Mouse (Mus musculus) embryo, embryonic 11 days (tissue): ENCODE measurements at regions not wholly inside any gene's neighbourhood (a gene's known extent, or its start where the extent isn't known, plus 50 kb on each side); places are given as distances from the start of the nearest gene placed in this dataset.

Experiments
- DNase-seq: peaks from one replicate; pipeline ENCODE4 v3.0.0-alpha.2; 2015

GRCm38 (mm10) chr6:32739162-32739745 lies 151.3 kb upstream of the Plxna4 start:
- no peak for DNase-seq

DNA sequence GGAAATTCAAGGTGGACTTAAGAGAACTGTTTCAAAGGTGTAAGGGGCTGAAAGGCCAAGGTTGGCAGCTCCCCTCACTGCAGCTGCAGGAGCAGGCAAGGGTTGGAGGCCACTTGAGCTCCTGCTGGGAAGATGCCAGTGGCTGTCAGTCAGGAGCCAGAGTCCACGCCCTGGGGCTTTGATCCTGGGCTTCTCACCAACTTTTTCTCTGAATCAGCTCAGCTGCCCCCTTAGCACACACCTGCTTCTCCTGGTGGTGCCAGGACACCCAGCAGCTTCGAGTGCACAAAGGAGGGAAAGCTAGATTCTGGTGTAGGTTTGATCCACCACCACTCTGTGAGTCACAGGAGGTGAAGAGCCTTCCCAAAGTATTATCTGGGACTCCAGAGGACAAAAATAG lies 140.7 kb upstream of the Plxna4 start:
- no peak for DNase-seq

DNA sequence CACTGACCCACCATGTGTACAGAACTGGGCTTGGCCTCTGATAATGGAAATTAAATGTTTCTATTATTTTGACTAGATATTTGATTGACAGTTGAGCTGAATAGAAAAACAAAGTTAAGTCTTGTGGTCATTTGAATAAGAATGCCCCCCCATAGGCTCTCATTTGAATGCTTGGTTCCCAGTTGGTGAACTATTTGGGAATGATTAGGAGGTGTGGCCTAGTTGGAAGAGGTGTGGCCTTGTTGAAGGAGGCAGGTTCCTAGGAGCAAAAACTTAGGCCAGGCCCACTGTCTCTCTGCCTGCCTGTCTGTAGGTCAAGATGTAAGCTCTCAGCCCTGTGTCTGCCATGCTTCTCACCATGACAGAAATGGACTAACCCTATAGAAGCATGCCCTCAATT lies 138.6 kb upstream of the Plxna4 start:
- no peak for DNase-seq

DNA sequence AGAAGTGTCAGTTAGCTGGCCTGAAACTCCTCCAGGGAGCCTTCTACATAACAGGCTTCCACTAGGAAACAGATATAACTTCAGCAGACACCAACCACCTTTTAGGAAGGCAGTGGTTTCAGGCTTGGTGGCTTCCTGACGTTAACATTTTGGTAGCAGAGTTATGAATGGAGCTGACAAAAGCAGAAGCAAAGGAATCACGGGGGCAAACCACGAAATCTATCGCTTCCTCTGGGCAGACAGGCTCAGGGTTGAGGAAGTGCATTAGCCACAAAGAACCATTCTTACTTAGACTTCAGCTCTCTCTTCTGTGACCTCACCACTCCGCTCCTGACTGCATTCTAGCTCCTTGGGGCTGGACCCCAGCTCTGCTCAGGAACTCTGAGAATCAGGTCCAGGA lies 129.9 kb upstream of the Plxna4 start:
- no peak for DNase-seq

DNA sequence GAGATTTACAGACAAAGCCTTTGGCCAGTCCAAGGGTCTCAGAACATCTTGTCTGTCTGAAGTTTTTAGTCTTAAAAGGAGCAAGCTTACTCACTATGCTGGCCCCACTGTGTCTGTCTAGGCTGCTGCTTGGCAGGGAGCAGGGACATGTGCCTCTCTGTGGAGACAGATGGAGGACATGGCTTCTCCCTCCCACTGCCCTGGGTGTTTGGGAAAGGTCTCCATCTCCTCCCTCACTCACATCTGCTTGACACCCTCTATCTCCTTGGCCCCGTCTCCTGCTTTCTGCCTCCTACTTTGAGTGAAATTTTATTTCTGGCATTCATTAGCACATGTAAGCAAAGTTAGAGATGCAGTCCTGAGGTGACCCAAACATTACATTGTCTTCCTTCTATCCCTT lies 127.1 kb upstream of the Plxna4 start:
- no peak for DNase-seq

- peak; percentile 89 for DNase-seq
These were observed 122.2 kb upstream of the Plxna4 start for GRCm38 (mm10) chr6:32710208-32710607.

GRCm38 (mm10) chr6:32709566-32709965 lies 121.6 kb upstream of the Plxna4 start:
- DNase-seq, result no peak

DNA sequence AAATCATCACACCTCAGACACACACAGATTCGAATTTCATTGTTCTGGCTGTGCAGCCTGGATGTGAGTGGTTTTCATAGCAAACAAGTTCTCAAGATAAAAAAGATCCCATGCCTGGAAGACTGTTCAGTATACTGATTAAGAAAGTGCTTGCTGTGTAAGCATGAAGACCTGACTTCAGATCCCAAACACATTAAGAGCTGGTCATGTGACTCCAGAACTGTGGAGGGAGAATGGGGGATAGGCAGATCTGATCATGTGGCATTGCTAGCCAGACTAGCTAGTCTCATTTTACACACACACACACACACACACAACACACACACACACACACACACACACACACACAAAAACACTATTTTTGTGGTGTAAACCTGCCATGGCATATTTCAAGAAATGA lies 119.4 kb upstream of the Plxna4 start:
- DNase-seq, result no peak

GRCm38 (mm10) chr6:32706376-32706775 lies 118.4 kb upstream of the Plxna4 start:
- DNase-seq, result peak; percentile 7

DNA sequence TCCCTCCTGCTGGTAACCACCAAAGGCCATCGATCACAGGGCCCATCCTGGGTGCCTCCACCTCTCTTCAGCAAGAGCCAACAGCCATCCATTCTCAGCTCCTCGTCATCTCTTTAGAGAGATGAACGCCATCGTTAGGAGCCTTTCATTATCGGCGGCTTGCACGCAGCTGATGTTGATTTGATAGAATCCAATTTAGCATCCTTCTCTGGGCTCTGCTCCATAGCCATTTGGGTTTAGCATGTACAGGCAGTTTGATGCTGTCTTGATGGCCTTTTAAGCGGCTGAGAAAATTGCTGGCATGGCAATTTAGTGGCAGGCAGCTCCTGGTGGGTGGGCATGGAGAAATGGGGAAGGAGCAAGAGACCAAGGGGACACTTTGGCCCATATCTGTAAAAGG lies 115.5 kb upstream of the Plxna4 start:
- DNase-seq, result no peak

DNA sequence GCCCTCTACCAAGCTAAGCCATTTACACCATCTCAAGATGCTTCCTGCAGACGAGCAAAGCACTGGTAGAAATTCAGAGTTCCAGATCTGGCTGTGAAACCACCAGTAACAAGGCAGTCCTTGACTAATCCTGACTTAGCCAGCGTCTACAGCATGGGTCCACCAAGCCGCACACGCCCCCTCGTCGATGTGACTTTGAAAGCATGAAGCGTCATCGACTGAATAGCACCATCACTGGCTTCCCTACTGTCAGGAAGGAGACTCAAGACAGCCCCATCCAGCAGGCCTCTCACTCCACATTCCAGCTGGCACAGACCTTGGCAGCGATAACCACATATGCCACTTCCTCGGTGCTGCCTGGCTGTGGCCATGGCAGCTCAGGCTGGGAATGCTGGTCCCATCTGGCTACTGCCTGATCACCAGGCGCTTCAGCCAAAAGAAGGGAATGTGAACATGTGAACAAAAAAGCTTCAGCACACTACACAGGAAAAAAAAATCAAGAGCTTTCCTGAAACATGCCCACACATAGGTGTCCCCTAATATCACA lies 114.3 kb upstream of the Plxna4 start:
- no peak for DNase-seq

- DNase-seq, result no peak
These were observed 111.8 kb upstream of the Plxna4 start for GRCm38 (mm10) chr6:32699811-32700210.

GRCm38 (mm10) chr6:32697771-32698270 lies 109.8 kb upstream of the Plxna4 start:
- no peak for DNase-seq

- DNase-seq, result no peak
These were observed 108.0 kb upstream of the Plxna4 start for GRCm38 (mm10) chr6:32696037-32696436.

GRCm38 (mm10) chr6:32672552-32672951 lies 84.6 kb upstream of the Plxna4 start:
- no peak for DNase-seq

DNA sequence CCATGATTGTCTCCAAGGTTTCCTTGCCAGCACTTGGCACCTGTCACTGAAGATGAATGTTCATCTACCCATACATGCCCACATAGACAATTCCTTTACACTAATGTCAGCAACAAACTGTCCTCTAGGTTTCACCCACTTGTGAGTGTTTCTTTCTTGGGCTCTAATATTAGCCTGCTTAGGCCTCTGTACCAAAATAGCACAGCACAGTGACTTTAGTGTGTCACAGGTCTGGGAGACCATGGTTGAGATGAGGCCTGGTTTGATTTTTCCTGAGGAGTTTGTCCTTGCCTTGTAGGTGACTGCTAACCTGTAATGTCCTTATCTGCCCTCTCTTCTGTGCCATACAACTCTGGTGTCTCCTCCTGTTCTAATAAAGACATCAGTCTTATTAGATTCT lies 71.8 kb upstream of the Plxna4 start:
- no peak for DNase-seq

- no peak for DNase-seq
These were observed 69.4 kb upstream of the Plxna4 start for GRCm38 (mm10) chr6:32657378-32657777.

DNA sequence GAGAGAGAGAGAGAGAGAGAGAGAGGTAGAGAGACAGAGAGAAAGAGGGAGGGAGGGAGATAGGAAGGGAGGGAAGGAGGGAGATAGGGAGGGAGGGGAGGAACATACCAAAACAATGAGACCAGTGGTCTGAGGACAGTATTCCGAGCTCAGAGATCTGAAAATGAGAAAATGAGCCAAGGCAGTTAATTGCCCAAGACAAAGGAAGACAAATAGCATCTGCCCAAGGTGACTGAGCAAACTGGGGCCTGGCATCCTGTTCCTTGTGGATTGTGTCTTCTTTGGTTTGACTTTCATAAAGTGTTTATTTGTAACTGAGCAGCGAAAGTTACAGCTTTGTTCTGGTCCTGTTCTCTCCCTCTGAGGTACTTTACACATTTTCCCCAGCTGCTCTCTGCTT lies 66.2 kb upstream of the Plxna4 start:
- DNase-seq, result no peak

GRCm38 (mm10) chr6:32644016-32644415 lies 56.0 kb upstream of the Plxna4 start:
- DNase-seq, result no peak

GRCm38 (mm10) chr6:32638843-32639242 lies 50.9 kb upstream of the Plxna4 start:
- DNase-seq, result no peak
